Mouse (Mus musculus) left cerebral cortex, postnatal 10 days (tissue): ENCODE results near the gene Hoxa3. TPM values are rescaled to one million over a fixed set of nuclear protein-coding genes. Genes with fewer than 3 reads are reported as not detected.

Source experiments
- DNase-seq, 2 experiments: peaks; one replicate each; pipeline ENCODE4 v3.0.0; 2021 to 2022; ENCODE audit warnings: low spot score in 2 of 2, mixed read lengths in 1 of 2; ENCODE audit errors: extremely low spot score in 1 of 2
- intact Hi-C: fragments of 180-260 bp; cut with DNase I; formaldehyde crosslinking; loops from one replicate; pipeline ENCODE4 v1.15.1; 2025
- total RNA-seq, 2 experiments: library from RNA; stranded (reverse); gene quantifications; 2 replicates each; pipeline ENCODE4 v1.2.3; 2021

Gene Hoxa3
- total RNA-seq, 2 experiments from 2014 or later: not detected

GRCm38 (mm10) chr6:52167176-52167575, 46.0 kb downstream of the Hoxa3 start:
- no peak for DNase-seq

DNA sequence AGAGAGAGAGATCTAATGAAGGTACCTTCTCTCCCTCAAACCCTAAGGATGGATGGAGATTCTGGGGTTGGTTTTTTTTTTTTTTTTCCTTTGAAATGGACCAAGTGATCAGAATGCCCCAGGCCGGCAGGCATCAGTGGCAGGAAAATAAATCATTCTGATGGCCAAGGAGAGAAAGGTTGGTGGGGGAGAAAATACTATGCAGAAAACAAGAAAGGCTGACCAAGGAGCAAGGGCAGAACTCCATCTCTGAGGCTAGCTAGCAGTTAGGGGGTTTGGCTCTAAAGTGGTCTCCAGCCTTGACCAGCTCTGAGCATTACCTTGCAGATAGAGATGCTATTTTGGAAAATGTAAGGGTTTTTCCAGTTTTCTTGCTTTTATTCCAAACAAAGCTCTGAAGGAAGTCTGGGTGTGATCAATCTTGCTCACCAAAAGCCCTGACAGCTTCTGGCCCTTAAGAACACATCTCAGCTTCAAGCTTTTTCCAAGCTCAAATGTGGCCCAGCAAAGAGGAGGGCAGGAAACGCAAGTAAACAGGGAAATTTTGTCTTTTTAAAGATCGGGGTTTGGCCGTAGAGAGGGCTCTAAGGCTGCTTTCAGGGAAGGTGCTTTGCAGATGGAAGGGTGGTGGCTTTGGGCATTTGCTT, 46.6 kb downstream of the Hoxa3 start:
- no peak for DNase-seq
- intact Hi-C loops: loop anchor here (5.0 kb wide), 1 partner anchor 984 kb away; no protein-coding TSS in a partner anchor

More at GRCm38 (mm10) chr6:52167176-52167575, 46.0 kb downstream of the Hoxa3 start:
- intact Hi-C loops: loop anchor here (5.0 kb wide), 1 partner anchor 985 kb away; no protein-coding TSS in a partner anchor

- intact Hi-C loops: loop anchor here (5.0 kb wide), 1 partner anchor 983 kb away; no protein-coding TSS in a partner anchor
- DNase-seq: no peak
Measured at GRCm38 (mm10) chr6:52165441-52166370, 47.4 kb downstream of the Hoxa3 start.

DNA sequence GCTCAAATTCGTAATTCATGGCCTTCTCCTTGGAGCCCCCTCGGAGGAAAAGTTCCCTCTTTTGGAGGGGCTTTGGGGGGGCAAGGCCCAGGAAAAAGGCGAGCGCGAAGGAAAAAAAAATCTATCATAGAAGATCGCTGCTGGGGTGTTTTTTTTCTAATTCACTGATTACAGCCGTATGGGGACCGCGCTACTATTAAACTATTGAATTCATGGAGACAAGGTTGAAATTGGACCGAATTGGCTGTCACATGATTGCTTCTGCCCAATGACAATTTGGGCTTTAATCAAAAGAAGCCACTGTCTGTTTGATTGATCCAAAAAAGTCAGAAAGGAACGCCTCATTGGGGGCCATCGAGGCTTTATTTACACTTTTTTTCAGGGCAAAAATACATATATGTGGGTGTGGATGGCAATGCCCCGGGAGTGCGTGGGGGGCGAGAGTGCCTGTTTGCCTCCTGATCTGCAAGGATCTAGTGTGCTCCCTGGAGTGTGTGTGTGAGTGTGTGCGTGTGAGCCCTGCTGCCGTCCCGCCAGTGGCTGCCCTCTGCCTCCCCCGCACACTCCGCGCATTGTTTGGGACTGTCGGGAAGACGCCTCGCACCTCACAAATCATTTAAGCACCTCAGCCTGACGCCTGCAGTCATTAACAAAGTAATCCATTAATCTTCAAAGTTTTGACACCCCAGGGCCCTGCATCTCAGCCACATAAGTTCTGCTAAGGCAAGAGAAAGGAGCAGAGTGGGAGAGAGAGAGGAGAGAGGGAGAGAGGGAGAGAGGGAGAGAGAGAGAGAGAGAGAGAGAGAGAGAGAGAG, 48.3 kb downstream of the Hoxa3 start, which contains the start of gene Hoxa2:
Gene Hoxa2, minus strand, starts transcription at position 206 of the 815 bp plus-strand sequence.
- DNase-seq: no peak
- intact Hi-C loops: loop anchor here (5.0 kb wide), 1 partner anchor 983 kb away; no protein-coding TSS in a partner anchor

DNA sequence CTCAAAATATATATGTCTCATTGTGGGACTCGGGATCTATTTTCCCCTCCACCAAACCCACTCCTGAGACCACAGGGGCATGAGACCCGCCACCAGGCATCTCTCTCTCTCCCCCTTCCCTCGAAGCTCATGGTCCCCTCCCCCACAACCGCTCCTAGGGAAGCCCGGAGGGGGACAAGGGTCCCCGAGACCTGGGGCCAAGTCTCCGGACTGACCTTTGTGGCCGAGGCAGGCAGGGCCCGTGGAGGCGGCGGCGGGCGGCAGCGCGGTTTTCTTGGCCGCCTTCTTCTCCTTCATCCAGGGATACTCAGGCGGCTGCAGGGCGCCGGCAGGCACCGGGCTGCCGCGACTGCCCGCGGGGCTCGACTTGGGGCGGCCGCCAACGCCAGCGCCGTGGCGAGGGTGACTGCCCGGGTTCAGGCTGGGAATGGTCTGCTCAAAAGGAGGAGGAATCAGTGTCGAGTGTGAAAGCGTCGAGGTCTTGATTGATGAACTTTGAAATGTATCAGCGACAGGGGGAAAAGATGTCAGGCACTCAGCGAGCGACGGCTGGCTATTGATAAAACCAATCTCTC, 49.0 kb downstream of the Hoxa3 start:
- DNase-seq: no peak
- intact Hi-C loops: no loop called here

DNA sequence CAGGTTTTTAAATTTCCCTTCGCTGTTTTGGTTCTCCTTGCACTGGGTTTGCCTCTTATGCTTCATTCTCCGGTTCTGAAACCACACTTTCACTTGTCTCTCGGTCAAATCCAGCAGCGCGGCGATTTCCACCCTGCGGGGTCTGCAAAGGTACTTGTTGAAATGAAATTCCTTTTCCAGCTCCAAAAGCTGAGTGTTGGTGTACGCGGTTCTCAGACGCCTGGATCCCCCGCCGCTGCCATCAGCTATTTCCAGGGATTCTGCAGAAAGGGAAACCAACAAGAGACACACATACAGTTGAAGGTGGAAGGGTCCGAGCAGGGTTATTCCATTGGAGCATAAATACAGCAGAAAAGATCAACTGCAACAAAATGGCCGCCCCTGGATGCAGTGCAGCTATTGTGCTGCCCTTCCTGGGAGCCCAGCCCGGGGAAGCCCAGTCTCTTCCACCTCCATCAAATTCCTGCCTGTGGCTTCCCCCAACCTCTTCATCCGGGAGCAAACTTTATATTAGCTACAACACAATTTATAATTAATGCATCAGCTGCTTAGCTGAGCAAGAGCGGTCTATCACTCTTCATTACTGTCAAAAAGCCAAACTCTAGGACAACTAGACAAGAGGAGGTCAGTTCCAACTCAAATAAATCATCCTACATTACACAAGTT, 49.6 kb downstream of the Hoxa3 start:
- no peak for DNase-seq
- intact Hi-C loops: no loop called here

DNA sequence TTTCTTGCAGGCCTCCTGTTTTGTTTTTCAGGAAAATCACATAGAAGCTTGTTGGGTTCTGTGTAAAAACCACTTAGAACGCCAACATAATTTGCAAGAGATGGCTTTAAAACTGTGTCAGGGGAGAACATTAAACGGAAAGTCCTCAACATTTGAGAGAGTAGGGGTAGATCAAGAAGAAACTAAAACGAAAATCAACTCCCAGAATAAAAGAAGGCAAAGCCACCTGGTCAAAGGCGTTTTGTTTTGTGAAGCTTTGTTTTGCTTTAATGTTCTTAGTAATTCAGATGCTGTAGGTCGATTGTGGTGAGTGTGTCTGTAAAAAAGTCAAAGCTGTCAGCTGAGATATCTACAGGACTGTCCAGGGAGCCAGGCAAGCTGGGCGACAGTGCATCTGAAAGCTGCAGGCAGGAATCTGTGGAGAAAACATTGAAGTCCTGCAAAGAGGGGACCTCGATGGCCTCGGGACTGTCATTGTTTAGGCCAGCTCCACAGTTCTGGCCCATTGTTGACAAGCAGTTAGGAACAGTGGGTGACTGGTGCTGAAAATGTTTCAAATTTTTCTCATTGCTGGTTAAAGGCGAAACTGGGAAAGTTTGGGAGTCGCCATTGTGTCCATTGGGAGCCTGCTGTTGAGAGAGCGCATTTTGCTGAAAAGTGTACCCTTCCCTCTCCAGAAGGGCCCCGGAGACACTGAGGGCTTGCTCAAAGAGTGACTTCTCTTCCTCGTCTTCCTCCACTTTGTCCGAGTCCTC, 50.3 kb downstream of the Hoxa3 start:
- intact Hi-C loops: no loop called here
- DNase-seq: no peak

- DNase-seq: no peak
- intact Hi-C loops: no loop called here
Measured at GRCm38 (mm10) chr6:52162093-52162380, 51.1 kb downstream of the Hoxa3 start.

DNA sequence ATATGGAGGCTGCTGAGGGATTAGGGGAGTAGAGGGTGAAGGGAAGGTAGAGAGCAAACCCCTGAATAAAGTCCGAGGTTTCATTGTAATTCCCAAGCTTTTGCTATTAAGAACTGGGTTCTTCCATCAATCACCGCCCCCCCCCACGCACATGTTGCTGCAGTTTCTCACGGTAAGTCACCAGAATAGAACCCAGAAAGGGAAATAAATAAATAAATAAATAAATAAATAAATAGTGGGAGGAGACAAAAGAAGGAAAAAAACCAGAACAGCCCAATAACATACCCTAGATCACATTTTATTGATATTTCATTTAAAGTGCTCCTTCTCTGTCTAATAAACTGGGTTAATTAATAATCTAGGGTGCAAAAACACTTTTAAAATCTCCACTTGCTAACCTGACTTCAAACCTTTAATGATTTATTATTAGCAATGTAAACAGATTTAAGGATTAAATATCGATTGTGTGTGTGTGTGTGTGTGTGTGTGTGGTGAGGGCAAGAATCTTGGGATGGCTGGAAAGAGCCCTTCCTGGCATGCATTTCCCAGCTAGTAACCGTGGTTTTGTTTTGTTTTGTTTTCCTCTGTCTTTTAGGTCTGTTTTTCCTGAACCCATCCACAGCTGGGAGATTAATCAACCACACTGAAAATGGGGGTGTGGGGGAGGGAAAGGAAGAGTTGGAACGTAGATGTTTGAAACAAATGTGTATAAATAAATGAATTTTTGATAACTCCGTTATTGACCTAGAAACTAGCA, 51.6 kb downstream of the Hoxa3 start:
- intact Hi-C loops: no loop called here
- no peak for DNase-seq

DNA sequence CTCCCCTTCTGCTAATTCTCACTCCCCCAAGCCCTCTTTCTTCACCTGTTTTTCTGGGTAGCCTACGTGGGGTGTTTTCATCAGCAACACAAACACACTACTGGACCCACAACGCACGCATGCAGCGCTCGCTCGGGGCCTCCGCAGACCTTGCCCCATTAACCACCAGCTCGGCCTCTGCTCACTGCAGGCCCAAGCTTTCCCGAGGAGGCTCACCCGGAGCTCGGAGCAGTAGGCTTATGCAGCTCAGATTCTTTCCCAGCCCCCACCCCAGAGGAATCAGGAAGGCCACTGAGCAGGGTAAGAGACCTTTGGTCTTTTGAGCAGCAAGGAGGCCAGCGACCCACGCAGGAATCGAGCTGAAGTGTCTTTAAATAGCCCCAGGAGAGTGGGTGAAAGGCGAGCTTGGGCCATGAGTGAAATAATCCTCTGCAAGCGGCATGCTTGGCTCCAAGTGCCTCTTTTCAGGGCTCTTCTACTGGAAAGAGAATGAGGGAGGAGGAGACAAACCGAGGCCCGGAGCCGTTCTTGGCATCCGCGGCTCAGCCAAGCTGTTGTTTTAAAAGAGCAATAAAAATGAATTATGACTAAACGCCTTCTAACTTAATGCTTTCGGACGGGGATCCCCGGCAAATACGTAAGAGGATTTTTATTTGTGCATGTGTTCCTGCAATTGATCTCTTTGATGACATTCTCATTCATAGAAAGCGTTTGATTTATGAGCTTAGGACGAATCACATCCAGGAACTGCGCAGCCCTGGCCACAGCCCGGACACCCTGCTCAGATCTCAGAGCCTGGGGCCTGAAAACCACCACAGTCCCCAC, 52.4 kb downstream of the Hoxa3 start:
- DNase-seq: no peak
- intact Hi-C loops: no loop called here

GRCm38 (mm10) chr6:52159979-52160378, 53.2 kb downstream of the Hoxa3 start:
- DNase-seq: no peak
- intact Hi-C loops: loop anchor here (5.0 kb wide), 1 partner anchor 152 kb away; the partner anchor contains the start of gene Evx1

DNA sequence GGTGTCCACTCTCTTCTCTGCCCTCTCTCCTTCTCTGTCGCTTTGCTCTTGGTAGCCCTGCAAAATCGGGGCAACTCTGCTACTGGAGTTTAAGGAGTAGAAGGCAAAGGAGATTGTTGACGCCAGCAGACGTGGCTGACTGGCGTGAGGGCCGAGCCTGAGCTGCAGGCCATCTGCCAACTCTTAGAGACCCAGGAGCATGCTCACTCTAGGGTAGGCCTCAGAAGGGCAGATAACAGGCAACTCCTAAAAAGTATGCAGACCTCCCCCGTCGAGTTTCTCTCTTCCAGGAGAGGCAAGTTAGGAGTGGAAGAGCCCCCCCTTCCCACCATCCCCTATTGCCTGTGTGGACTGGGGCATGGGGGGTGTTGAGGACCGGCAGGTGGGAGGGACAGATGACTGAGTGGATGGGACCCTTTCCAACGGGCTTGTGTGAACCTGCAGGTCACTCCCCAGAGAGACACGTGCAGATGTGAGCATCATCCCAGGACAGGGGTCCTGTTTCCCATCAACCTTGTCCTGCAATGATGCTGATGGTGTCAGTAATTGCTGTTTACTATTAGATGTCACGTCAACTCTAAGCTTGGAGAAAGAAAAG, 53.9 kb downstream of the Hoxa3 start:
- intact Hi-C loops: loop anchor here (5.0 kb wide), 1 partner anchor 153 kb away; the partner anchor contains the start of gene Evx1
- DNase-seq: no peak

DNA sequence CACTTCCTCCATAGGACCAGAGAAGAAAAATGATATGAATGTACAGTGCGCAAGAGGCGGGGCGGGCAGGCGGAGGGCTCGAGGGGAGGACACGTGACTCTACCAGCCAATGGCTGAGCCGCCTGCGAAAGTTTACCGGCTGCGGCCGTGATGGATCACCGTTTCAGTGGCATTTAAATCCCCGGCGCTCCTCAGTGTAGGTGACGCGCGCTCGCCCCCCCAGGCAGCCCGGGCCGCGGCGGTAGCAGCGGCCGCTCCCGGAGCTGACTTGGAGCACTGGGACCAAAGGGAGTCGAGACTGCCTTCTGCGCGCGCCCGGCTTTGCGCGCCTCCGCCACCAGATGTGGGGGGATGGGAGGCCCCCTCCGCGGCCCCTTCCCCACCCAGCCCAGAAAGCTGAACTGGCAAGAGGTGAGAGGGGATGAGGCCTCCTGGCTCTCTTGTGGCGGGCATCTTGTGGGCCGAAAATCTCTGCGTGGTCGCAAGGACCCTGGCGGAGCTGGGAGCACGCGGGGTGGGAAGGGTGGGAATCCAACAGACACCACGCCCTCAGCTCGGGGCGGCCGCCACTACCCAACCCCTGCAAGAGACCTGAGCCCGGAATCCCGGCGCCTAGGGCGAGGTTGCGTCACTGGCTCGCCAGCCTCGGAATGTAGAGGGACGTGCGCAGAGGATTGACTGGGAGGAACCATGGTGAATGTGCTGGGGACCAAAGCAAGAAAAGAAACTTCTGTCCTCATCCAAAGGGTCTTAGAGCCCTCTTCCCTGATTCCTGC, 54.7 kb downstream of the Hoxa3 start, which contains the start of gene Hoxa1:
Gene Hoxa1, minus strand, starts transcription at position 42 of the 776 bp plus-strand sequence.
- DNase-seq: peak in 1 of 2 experiments; percentile 34
- intact Hi-C loops: loop anchor here (5.0 kb wide), 1 partner anchor 154 kb away; the partner anchor contains the start of gene Evx1

- no peak for DNase-seq
- intact Hi-C loops: loop anchor here (5.0 kb wide), 1 partner anchor 155 kb away; the partner anchor contains the start of gene Evx1
Measured at GRCm38 (mm10) chr6:52157466-52158275, 55.5 kb downstream of the Hoxa3 start.
